Mouse (Mus musculus) liver, embryonic 15.5 days (tissue): Measurements from ENCODE around the gene Gm2956. TPM values are rescaled to one million over a fixed set of nuclear protein-coding genes. Genes with fewer than 3 reads are reported as not detected.
"Not testable (repeated sequence)": the region's sequence is repeated elsewhere in the genome, so short reads cannot be mapped to it uniquely, and the experiment has no call there.

Experiments
- ATAC-seq: fragments of 200-750 bp; cut with Nextera tagmentation; 2 replicates; pipeline ENCODE4 v1.8.0; 2017; ENCODE audit warnings: moderate number of reproducible peaks, mild to moderate bottlenecking, moderate library complexity; ENCODE audit not compliant: insufficient read depth
- H3K27ac ChIP-seq: fragments of 300-500 bp; sonication (generic); replicated peaks from 2 replicates; pipeline ENCODE4 v1.5.1; 2015; ENCODE audit warnings: mild to moderate bottlenecking, inconsistent platforms
- H3K27me3 ChIP-seq: fragments of 300-500 bp; sonication (generic); 2 replicates; pipeline ENCODE4 v1.6.1; 2015; ENCODE audit warnings: mild to moderate bottlenecking, inconsistent platforms
- H3K36me3 ChIP-seq: fragments of 300-500 bp; sonication (generic); replicated peaks from 2 replicates; pipeline ENCODE4 v1.6.1; 2015; ENCODE audit warnings: moderate library complexity, mild to moderate bottlenecking, inconsistent platforms
- H3K4me1 ChIP-seq: fragments of 300-500 bp; sonication (generic); replicated peaks from 2 replicates; pipeline ENCODE4 v1.6.1; 2015; ENCODE audit warnings: inconsistent platforms
- H3K4me2 ChIP-seq: fragments of 300-500 bp; sonication (generic); 2 replicates; pipeline ENCODE4 v1.6.1; 2015; ENCODE audit warnings: moderate library complexity, mild to moderate bottlenecking, inconsistent platforms
- H3K4me3 ChIP-seq: fragments of 300-500 bp; sonication (generic); replicated peaks from 2 replicates; pipeline ENCODE4 v1.5.1; 2015; ENCODE audit warnings: mild to moderate bottlenecking, inconsistent platforms
- H3K9ac ChIP-seq: fragments of 300-500 bp; sonication (generic); 2 replicates; pipeline ENCODE4 v1.6.1; 2015; ENCODE audit warnings: moderate library complexity, mild to moderate bottlenecking, inconsistent platforms
- H3K9me3 ChIP-seq: fragments of 300-500 bp; sonication (generic); replicated peaks from 2 replicates; pipeline ENCODE4 v1.6.1; 2016; ENCODE audit warnings: inconsistent platforms
- WGBS: fragments of 180-500 bp; shearing (Covaris S2); methylation state at CpG from one replicate; pipeline ENCODE4 v1.1.7; 2015; ENCODE audit warnings: mixed read lengths; ENCODE audit not compliant: insufficient replicate concordance; 5-methylcytosine and 5-hydroxymethylcytosine counted together
- polyA plus RNA-seq: library from polyadenylated mRNA; unstranded; fragments of >200 nt; fragmentation: Nextera tagmentation; extraction: Ambion mirVana; gene quantifications from 2 replicates; pipeline ENCODE4 v1.2.1, GENCODE M21; 2015

Gene Gm2956
- polyA plus RNA-seq: not detected in 2 replicates

DNA sequence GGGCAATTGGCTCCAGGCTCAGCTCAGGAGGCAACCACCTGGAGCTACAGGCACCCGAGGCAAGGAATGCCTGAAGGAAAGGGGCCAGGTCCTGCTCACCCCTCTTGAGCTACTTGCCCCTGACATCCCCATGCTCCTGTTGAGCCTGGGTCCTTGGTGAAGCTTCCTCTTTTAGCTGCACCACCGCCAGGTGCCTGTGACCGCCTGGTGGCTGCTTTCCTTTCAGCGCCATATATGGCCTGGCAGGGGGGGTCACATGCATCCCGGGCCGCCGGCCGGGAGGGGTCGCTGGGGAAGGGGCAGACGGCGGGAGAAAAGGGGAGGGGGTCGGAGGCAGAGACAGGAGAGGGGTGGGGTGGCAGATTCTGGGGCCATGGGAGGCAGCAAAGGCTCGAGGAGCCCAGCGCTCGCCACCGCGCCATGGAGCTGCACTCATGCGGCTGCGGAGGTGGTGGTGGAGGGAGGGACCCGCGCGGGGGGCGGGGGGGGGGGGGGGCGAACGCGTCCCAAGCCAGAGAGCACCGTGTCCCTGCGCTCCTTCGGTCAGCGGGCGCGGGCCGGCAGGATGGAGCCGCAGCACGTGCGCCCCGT lies at the start of gene Gm2956:
Gm2956 (plus strand) TSS at position 541 of the 591 bp plus-strand sequence.
- H3K36me3 ChIP-seq, H3K27ac ChIP-seq, H3K27me3 ChIP-seq, H3K4me1 ChIP-seq, ATAC-seq, H3K9ac ChIP-seq, H3K9me3 ChIP-seq, H3K4me2 ChIP-seq, H3K4me3 ChIP-seq: not testable (repeated sequence)
- under 1% methylated on average over 15 of the region's 37 CpGs for WGBS

DNA sequence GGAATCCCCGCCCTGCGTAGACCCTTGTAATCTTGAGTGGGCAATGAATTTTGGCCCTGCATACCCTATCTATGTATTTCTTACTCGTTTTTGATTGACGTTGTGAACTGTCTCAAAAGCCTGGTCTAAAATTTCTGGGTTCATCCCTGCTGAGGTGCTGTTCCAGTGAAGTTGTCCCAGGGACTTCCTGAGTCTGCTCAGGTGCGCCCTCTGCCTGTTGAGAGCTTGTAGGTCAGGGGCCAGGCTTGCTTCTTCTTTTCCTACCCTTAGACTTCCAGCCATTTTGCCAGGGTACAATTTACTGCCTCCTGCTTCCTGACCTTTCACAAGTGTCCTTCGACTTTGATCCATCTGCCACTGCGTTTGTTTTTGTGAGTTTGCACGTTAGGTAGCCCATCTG lies 979 bp downstream of the Gm2956 start:
- WGBS: 5% methylated on average over 4 of the region's 8 CpGs
- H3K4me1 ChIP-seq, H3K36me3 ChIP-seq, H3K4me3 ChIP-seq, H3K27ac ChIP-seq, H3K4me2 ChIP-seq, H3K27me3 ChIP-seq, ATAC-seq, H3K9ac ChIP-seq, H3K9me3 ChIP-seq: not testable (repeated sequence)

DNA sequence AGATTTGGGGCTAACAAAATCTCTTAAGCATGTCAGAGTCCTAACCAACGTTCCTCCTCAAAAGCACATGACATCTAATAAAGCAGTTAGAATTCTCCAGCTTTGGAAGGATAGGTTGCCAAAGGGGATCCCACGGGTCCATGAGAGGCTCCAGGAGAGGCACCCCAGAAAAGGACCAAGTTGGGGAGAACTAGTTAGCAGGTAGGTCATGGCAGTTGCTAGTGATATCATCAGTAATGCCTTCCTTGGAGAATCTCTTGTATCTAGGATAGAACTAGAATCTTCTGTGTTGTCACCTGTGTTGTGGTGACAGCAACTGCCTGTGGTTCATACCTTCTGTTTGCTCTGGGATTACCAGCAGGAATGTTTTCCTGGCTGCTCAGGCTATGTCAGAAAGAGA lies 62.4 kb downstream of the Gm2956 start, which contains the start of gene Gm10413:
Gm10413 (plus strand) TSS at position 301 of the 400 bp plus-strand sequence.
- ATAC-seq, H3K9ac ChIP-seq, H3K36me3 ChIP-seq, H3K4me3 ChIP-seq, H3K27ac ChIP-seq, H3K9me3 ChIP-seq, H3K4me1 ChIP-seq, H3K27me3 ChIP-seq, H3K4me2 ChIP-seq: not testable (repeated sequence)
- no CpG with 5 or more reads among the region's 2 CpGs for WGBS

Other genes with a start within 250 kb of the Gm2956 start
- not detected in 2 replicates for gene Gm10340, start 198.6 kb upstream of the Gm2956 start, polyA plus RNA-seq
- not detected in 2 replicates for gene Gm5795, start 144.4 kb upstream of the Gm2956 start, polyA plus RNA-seq
- 0.10 and 0.13 TPM in 2 replicates for gene D830030K20Rik, start 124.1 kb upstream of the Gm2956 start, polyA plus RNA-seq
- not detected in 2 replicates for gene Gm10413, start 62.5 kb downstream of the Gm2956 start, polyA plus RNA-seq
- gene Gm10409, start 80.0 kb downstream of the Gm2956 start, polyA plus RNA-seq: not detected in 2 replicates
- gene Gm3005, start 95.5 kb downstream of the Gm2956 start, polyA plus RNA-seq: not detected in 2 replicates
- not detected in 2 replicates for gene Gm10408, start 116.8 kb downstream of the Gm2956 start, polyA plus RNA-seq